Mouse (Mus musculus) spleen, adult 2 months (tissue): ENCODE data around the gene E2f2. TPM values are rescaled to one million over a fixed set of nuclear protein-coding genes. Genes with fewer than 3 reads are reported as not detected.

Source experiments
- DNase-seq, 2 experiments: peaks; one replicate each; pipeline versions ENCODE4 v3.0.0 to v3.0.0-alpha.2; 2012 to 2021; ENCODE audit warnings: low spot score in 2 of 2, low read depth in 1 of 2
- H3K27ac ChIP-seq: fragments of 200-500 bp; 2 replicates; pipeline ENCODE4 v1.5.1; 2012; ENCODE audit warnings: low read length, inconsistent platforms; ENCODE audit not compliant: insufficient read depth
- H3K27me3 ChIP-seq: fragments of 200-500 bp; 2 replicates; pipeline ENCODE4 v1.6.1; 2012; ENCODE audit warnings: mild to moderate bottlenecking, moderate library complexity, low read length, inconsistent platforms; ENCODE audit not compliant: control insufficient read depth, insufficient read depth
- H3K36me3 ChIP-seq: fragments of 200-500 bp; 2 replicates; pipeline ENCODE4 v1.6.1; 2012; ENCODE audit warnings: mild to moderate bottlenecking, low read length, inconsistent platforms; ENCODE audit not compliant: control insufficient read depth, insufficient read depth
- H3K4me1 ChIP-seq: fragments of 200-500 bp; 2 replicates; pipeline ENCODE4 v1.6.1; 2011; ENCODE audit warnings: inconsistent platforms; ENCODE audit not compliant: control insufficient read depth, insufficient read depth, insufficient read length
- H3K4me3 ChIP-seq: fragments of 200-500 bp; 2 replicates; pipeline ENCODE4 v1.5.1; 2011; ENCODE audit warnings: mild to moderate bottlenecking, inconsistent platforms; ENCODE audit not compliant: insufficient read depth, insufficient read length; ENCODE audit errors: extremely low read depth
- CTCF ChIP-seq: fragments of 200-500 bp; IDR thresholded peaks from 2 replicates; pipeline ENCODE4 v1.5.1; 2011; ENCODE audit warnings: mild to moderate bottlenecking, inconsistent platforms; ENCODE audit not compliant: insufficient read depth, insufficient read length, insufficient replicate concordance; ENCODE audit errors: extremely low read depth
- POLR2A ChIP-seq: fragments of 200-500 bp; IDR thresholded peaks from 2 replicates; pipeline ENCODE4 v1.6.1; 2011; ENCODE audit warnings: low read depth, low read length, inconsistent platforms
- WGBS: fragments of 180-500 bp; shearing (Covaris S2); methylation state at CpG from one replicate; pipeline ENCODE4 v1.1.7; 2018; 5-methylcytosine and 5-hydroxymethylcytosine counted together
- polyA plus RNA-seq: library from polyadenylated mRNA; depleted of rRNA; stranded (reverse); fragments of >200 nt; gene quantifications from 2 replicates; pipeline ENCODE4 v1.2.3, GENCODE M21; 2012; rRNA removed

E2f2 gene
- 32.1 and 33.5 TPM in 2 replicates for polyA plus RNA-seq

GRCm38 (mm10) chr4:136172011-136172541 lies at the start of gene E2f2:
Gene E2f2 (plus strand): TSS chr4:136172394.
- no peaks in the 10 kb centered on the region for H3K36me3 ChIP-seq
- no peaks in the 10 kb centered on the region for H3K27me3 ChIP-seq
- WGBS: under 1% methylated on average over 35 of the region's 35 CpGs
- H3K4me1 ChIP-seq: peaks cover 31% of the 10 kb centered on the region; the same call in 1 of the 2 replicates
- peak within 1 kb of the TSS; percentile 74 for H3K4me3 ChIP-seq
- peak in 1 of 2 experiments; percentile 70 for DNase-seq
- TF ChIP-seq CTCF: no peak
- TF ChIP-seq POLR2A: no peak
- H3K27ac ChIP-seq: peak within 1 kb of the TSS; percentile 88

GRCm38 (mm10) chr4:136123111-136123791 lies 48.9 kb upstream of the E2f2 start:
- peak overlapping the region; percentile 36; the same call in 1 of the 2 replicates for H3K27ac ChIP-seq
- TF ChIP-seq POLR2A (no peak), CTCF (no peak)
- whole genome bisulfite sequencing: 51% methylated on average over 8 of the region's 8 CpGs

GRCm38 (mm10) chr4:136123792-136124161 lies 48.4 kb upstream of the E2f2 start:
- peak overlapping the region; percentile 36; the same call in 1 of the 2 replicates for H3K27ac ChIP-seq
- peaks cover 36% of the 10 kb centered on the region; the same call in 1 of the 2 replicates for H3K4me1 ChIP-seq
- H3K36me3 ChIP-seq: no peaks in the 10 kb centered on the region
- TF ChIP-seq POLR2A (no peak), CTCF (no peak)
- H3K4me3 ChIP-seq: no peak overlapping the region
- H3K27me3 ChIP-seq: no peaks in the 10 kb centered on the region
- DNase-seq: no peak
- 86% methylated on average over 3 of the region's 3 CpGs for whole genome bisulfite sequencing

More at GRCm38 (mm10) chr4:136123111-136123791, 48.9 kb upstream of the E2f2 start:
- Histone ChIP-seq H3K4me1 (peaks cover 35% of the 10 kb centered on the region; the same call in 1 of the 2 replicates), H3K36me3 (no peaks in the 10 kb centered on the region), H3K4me3 (no peak overlapping the region), H3K27me3 (no peaks in the 10 kb centered on the region)
- no peak for DNase-seq

GRCm38 (mm10) chr4:136124581-136124980 lies 47.6 kb upstream of the E2f2 start:
- no peak overlapping the region for H3K27ac ChIP-seq
- WGBS: 89% methylated on average over 4 of the region's 4 CpGs

GRCm38 (mm10) chr4:136125458-136125857 lies 46.7 kb upstream of the E2f2 start:
- no peak for DNase-seq
- TF ChIP-seq POLR2A: no peak
- no peak for TF ChIP-seq CTCF
- 86% methylated on average over 11 of the region's 11 CpGs for WGBS
- Histone ChIP-seq H3K4me3 (no peak overlapping the region), H3K27me3 (no peaks in the 10 kb centered on the region), H3K27ac (no peak overlapping the region), H3K36me3 (no peaks in the 10 kb centered on the region), H3K4me1 (peaks cover 31% of the 10 kb centered on the region; the same call in 1 of the 2 replicates)

More at GRCm38 (mm10) chr4:136124581-136124980, 47.6 kb upstream of the E2f2 start:
- Histone ChIP-seq H3K4me3 (no peak overlapping the region), H3K27me3 (no peaks in the 10 kb centered on the region), H3K36me3 (no peaks in the 10 kb centered on the region), H3K4me1 (peaks cover 36% of the 10 kb centered on the region; the same call in 1 of the 2 replicates)
- TF ChIP-seq CTCF: no peak
- DNase-seq: no peak

GRCm38 (mm10) chr4:136126019-136126418 lies 46.2 kb upstream of the E2f2 start:
- Histone ChIP-seq H3K27me3 (no peaks in the 10 kb centered on the region), H3K4me3 (no peak overlapping the region), H3K36me3 (no peaks in the 10 kb centered on the region), H3K4me1 (peaks cover 31% of the 10 kb centered on the region; the same call in 1 of the 2 replicates), H3K27ac (no peak overlapping the region)
- no peak for TF ChIP-seq CTCF
- no peak for TF ChIP-seq POLR2A
- DNase-seq: no peak
- WGBS: 91% methylated on average over 5 of the region's 5 CpGs
